In genomic region chr1:73936537-73936936, GRCm38 (mm10) we compare ENCODE assay signal across 16 mouse cellular contexts.
DNase-seq lines count a peak whose midpoint lies in the region; ATAC-seq and TF ChIP-seq lines count a peak whose summit lies in the region.
"Had no signal": no experiment of that assay in that cellular context is flagged by ENCODE, and none has a peak within 500 bp of the region (broad histone marks: within the 10 kb centered on the region; RNA-seq: fewer than 3 reads in every experiment).

No protein-coding gene starts in this region.

- H3K9ac ChIP-seq in heart, embryonic 12.5 days = no peak overlapping the region
- no peak overlapping the region for H3K9ac ChIP-seq in liver, postnatal 0 days (replicated peaks)
- no peak overlapping the region for H3K9ac ChIP-seq in stomach, postnatal 0 days (ENCODE audit: low read length)
- H3K9ac ChIP-seq: embryonic facial prominence, embryonic 13.5 days; forebrain, embryonic 12.5 days; limb, embryonic 15.5 days had no signal

- H3K27ac ChIP-seq in heart, embryonic 12.5 days (ENCODE audit: poor library complexity, severe bottlenecking) = no peak overlapping the region
- H3K27ac ChIP-seq in liver, postnatal 0 days (ENCODE audit: low read depth) = no peak overlapping the region
- no peak overlapping the region for H3K27ac ChIP-seq in stomach, postnatal 0 days (replicated peaks)
- H3K27ac ChIP-seq: embryonic facial prominence, embryonic 13.5 days; forebrain, embryonic 12.5 days; limb, embryonic 15.5 days had no signal

- H3K4me2 ChIP-seq in heart, embryonic 12.5 days = no peak overlapping the region
- no peak overlapping the region for H3K4me2 ChIP-seq in liver, postnatal 0 days (ENCODE audit: low read depth, low read length)
- no peak overlapping the region for H3K4me2 ChIP-seq in stomach, postnatal 0 days (replicated peaks; ENCODE audit: low read depth)
- H3K4me2 ChIP-seq: embryonic facial prominence, embryonic 13.5 days; forebrain, embryonic 12.5 days; limb, embryonic 15.5 days had no signal

- no peak for DNase-seq in heart, adult 8-10 months (ENCODE audit: low spot score)
- DNase-seq in liver, postnatal 0 days = no peak
- DNase-seq in liver = no peak
- peak; percentile 54 for DNase-seq in stomach, postnatal 0 days (ENCODE audit: low spot score)
- no peak for DNase-seq in layer of hippocampus, adult 8-10 months (ENCODE audit: low spot score in 2 of 2)
- no peak for DNase-seq in cerebellum, adult 11-12 months
- DNase-seq: adrenal gland, postnatal 14 days; cerebellum, postnatal 36 days; heart, postnatal 4 days; kidney, adult 18-20 months; lung, postnatal 36 days had no signal

- TF ChIP-seq EP300 in liver, postnatal 0 days (IDR thresholded peaks at IDR 0.05; ENCODE audit: low read depth) = no peak
- TF ChIP-seq EP300 in stomach, postnatal 0 days (optimal IDR thresholded peaks at IDR 0.05) = no peak

- ATAC-seq in heart, embryonic 12.5 days (ENCODE audit: insufficient number of reproducible peaks, low FRiP score) = 0 out of 2 replicates have a peak, but pooled peaks have one; percentile 12
- peak; percentile 39 for ATAC-seq in liver, postnatal 0 days
- ATAC-seq in granulocyte monocyte progenitor cell, adult 5-6 weeks (replicated peaks; ENCODE audit: poor library complexity, severe bottlenecking) = peak; percentile 57
- peak; percentile 80 for ATAC-seq in stomach, postnatal 0 days (ENCODE audit: low FRiP score, low TSS enrichment)

- H3K36me3 ChIP-seq in heart, embryonic 12.5 days = peaks cover 77% of the 10 kb centered on the region
- peaks cover 15% of the 10 kb centered on the region for H3K36me3 ChIP-seq in liver, postnatal 0 days (replicated peaks; ENCODE audit: insufficient read depth, low read length)
- peaks cover 9% of the 10 kb centered on the region; the same call in 1 of the 2 replicates for H3K36me3 ChIP-seq in stomach, postnatal 0 days (ENCODE audit: control insufficient read depth, insufficient read depth, low read length)
- H3K36me3 ChIP-seq: forebrain, embryonic 12.5 days had no signal

- 37% methylated on average over 3 of the region's 3 CpGs for WGBS in heart, embryonic 12.5 days
- WGBS in liver, postnatal 0 days (ENCODE audit: insufficient replicate concordance) = 11% methylated on average over 3 of the region's 3 CpGs
- WGBS in stomach, postnatal 0 days = 56% methylated on average over 3 of the region's 3 CpGs

- H3K9me3 ChIP-seq in heart, embryonic 12.5 days (replicated peaks) = no peaks in the 10 kb centered on the region
- no peaks in the 10 kb centered on the region for H3K9me3 ChIP-seq in liver, postnatal 0 days (ENCODE audit: low read length)
- H3K9me3 ChIP-seq in stomach, postnatal 0 days (ENCODE audit: control insufficient read depth, low read length) = no peaks in the 10 kb centered on the region
- H3K9me3 ChIP-seq: embryonic facial prominence, embryonic 13.5 days; forebrain, embryonic 12.5 days; limb, embryonic 15.5 days had no signal

- no peaks in the 10 kb centered on the region for H3K27me3 ChIP-seq in heart, embryonic 12.5 days (replicated peaks)
- no peaks in the 10 kb centered on the region for H3K27me3 ChIP-seq in liver, postnatal 0 days (ENCODE audit: insufficient read depth, low read length)
- no peaks in the 10 kb centered on the region for H3K27me3 ChIP-seq in stomach, postnatal 0 days (ENCODE audit: control insufficient read depth, insufficient read depth, low read length)
- H3K27me3 ChIP-seq: embryonic facial prominence, embryonic 13.5 days; forebrain, embryonic 12.5 days; limb, embryonic 15.5 days had no signal

- no peak for TF ChIP-seq CTCF in liver, postnatal 0 days (IDR thresholded peaks at IDR 0.05; ENCODE audit: low read depth)
- TF ChIP-seq CTCF in stomach, postnatal 0 days (IDR thresholded peaks at IDR 0.05; ENCODE audit: low read depth) = no peak

- H3K4me3 ChIP-seq in heart, embryonic 12.5 days = no peak overlapping the region
- H3K4me3 ChIP-seq in liver, postnatal 0 days (ENCODE audit: low read depth, low read length) = no peak overlapping the region
- no peak overlapping the region for H3K4me3 ChIP-seq in stomach, postnatal 0 days (ENCODE audit: low read depth, low read length)
- H3K4me3 ChIP-seq: embryonic facial prominence, embryonic 13.5 days; forebrain, embryonic 12.5 days; limb, embryonic 15.5 days had no signal

- peaks cover 79% of the 10 kb centered on the region for H3K4me1 ChIP-seq in heart, embryonic 12.5 days (replicated peaks)
- peaks cover 14% of the 10 kb centered on the region for H3K4me1 ChIP-seq in liver, postnatal 0 days (ENCODE audit: insufficient read depth)
- H3K4me1 ChIP-seq in stomach, postnatal 0 days (replicated peaks; ENCODE audit: control insufficient read depth, insufficient read depth) = no peaks in the 10 kb centered on the region

Comparison
In these comparisons a context has a peak if more than half of its experiments do, and no peak if none do; other contexts are left out.
1. ATAC-seq: peak in every context shown above with its lines; median percentile 80 in stomach, postnatal 0 days; 57 in granulocyte monocyte progenitor cell, adult 5-6 weeks; 39 in liver, postnatal 0 days; 12 in heart, embryonic 12.5 days.